Mouse (Mus musculus): ENCODE measurements around the gene Pip5k1c. TPM values are rescaled to one million over a fixed set of nuclear protein-coding genes. Genes with fewer than 3 reads are reported as not detected.
A peak's percentile ranks its signal among the peaks of the same experiment; 100 is the strongest.

Pip5k1c gene
- polyA plus RNA-seq, 2 experiments, result 53.0 to 70.4 TPM

DNA sequence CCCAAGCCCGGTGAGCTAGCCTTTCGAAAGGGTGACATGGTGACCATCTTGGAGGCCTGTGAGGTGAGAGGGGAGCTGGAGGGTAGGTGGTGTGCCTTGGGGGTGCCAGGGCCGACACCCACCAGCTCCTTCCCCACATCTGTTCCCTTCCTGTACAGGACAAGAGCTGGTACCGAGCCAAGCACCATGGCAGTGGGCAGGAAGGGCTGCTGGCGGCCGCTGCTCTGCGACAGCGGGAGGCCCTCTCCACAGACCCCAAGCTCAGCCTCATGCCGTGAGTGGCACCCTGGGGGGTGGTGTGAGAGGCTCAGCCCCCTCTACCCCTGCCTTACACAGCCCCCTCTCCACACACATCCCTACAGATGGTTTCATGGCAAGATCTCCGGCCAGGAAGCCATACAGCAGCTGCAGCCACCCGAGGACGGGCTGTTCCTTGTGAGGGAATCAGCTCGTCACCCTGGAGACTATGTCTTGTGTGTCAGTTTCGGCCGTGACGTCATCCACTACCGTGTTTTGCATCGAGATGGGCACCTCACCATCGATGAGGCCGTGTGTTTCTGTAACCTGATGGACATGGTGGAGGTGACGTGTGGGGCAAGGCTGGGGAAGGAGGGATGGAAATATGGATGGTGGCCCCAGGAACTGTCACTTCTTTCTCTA lies 33.4 kb upstream of the Pip5k1c start:
- no peak overlapping the region for H3K4me3 ChIP-seq (replicated peaks; ENCODE audit: low read length)
- no peak overlapping the region for H3K27ac ChIP-seq (replicated peaks; ENCODE audit: low read depth, low read length)
- no peak overlapping the region for H3K9ac ChIP-seq (ENCODE audit: low read depth, low read length, severe bottlenecking)
- peaks cover 45% of the 10 kb centered on the region for H3K27me3 ChIP-seq (ENCODE audit: control insufficient read depth, insufficient read depth, low read length)
- no peak for DNase-seq (ENCODE audit: low spot score)
- H3K4me2 ChIP-seq (replicated peaks; ENCODE audit: low read depth, low read length, severe bottlenecking), result no peak overlapping the region
- no peaks in the 10 kb centered on the region; the same call in 1 of the 2 replicates for H3K4me1 ChIP-seq (ENCODE audit: control insufficient read depth, insufficient read depth, low read length)
- H3K9me3 ChIP-seq (ENCODE audit: control insufficient read depth, low read length), result 0 out of 2 replicates have a peak, but pooled peaks cover 5% of the 10 kb centered on the region
- 40% methylated on average over 21 of the region's 21 CpGs for WGBS
- peaks cover 28% of the 10 kb centered on the region for H3K36me3 ChIP-seq (ENCODE audit: control insufficient read depth, insufficient read depth, low read length)
- 0 out of 2 replicates have a peak, but pooled peaks have one; percentile 23 for ATAC-seq (ENCODE audit: low FRiP score, low read depth)
- no peak for TF ChIP-seq POLR2A (IDR thresholded peaks at IDR 0.05; ENCODE audit: borderline replicate concordance, extremely low read depth, insufficient read depth, insufficient read length)

DNA sequence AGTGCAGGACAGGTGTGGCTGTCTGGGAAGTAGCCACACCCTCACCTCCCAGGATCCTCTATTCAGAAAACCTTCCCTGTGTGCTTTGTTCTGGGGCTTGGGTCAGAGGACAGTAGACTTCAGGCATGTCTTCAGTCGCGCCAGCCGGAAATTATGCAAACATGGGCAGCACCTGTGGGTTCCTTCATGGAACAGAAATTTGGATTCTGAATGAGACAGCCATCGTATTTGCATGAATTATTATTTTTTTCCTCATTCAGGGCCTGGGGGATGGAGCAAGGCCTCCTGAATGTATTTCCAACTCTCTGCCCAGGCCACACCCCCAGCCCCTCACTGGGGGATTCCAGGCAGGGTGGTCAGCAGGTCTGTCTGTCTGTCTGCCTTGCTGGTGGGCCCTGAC lies 31.7 kb upstream of the Pip5k1c start:
- H3K9ac ChIP-seq (ENCODE audit: low read depth, low read length, severe bottlenecking), result no peak overlapping the region
- ATAC-seq (ENCODE audit: low FRiP score, low read depth) (no peak), DNase-seq (ENCODE audit: low spot score) (no peak)
- H3K36me3 ChIP-seq (ENCODE audit: control insufficient read depth, insufficient read depth, low read length), result peaks cover 41% of the 10 kb centered on the region
- no peak overlapping the region for H3K4me3 ChIP-seq (replicated peaks; ENCODE audit: low read length)
- TF ChIP-seq POLR2A (IDR thresholded peaks at IDR 0.05; ENCODE audit: borderline replicate concordance, extremely low read depth, insufficient read depth, insufficient read length), result no peak
- H3K27ac ChIP-seq (replicated peaks; ENCODE audit: low read depth, low read length), result no peak overlapping the region
- H3K4me1 ChIP-seq (ENCODE audit: control insufficient read depth, insufficient read depth, low read length), result peaks cover 4% of the 10 kb centered on the region; the same call in 1 of the 2 replicates
- 97% methylated on average over 4 of the region's 4 CpGs for WGBS
- peaks cover 41% of the 10 kb centered on the region for H3K27me3 ChIP-seq (ENCODE audit: control insufficient read depth, insufficient read depth, low read length)
- no peak overlapping the region for H3K4me2 ChIP-seq (replicated peaks; ENCODE audit: low read depth, low read length, severe bottlenecking)
- H3K9me3 ChIP-seq (ENCODE audit: control insufficient read depth, low read length), result 0 out of 2 replicates have a peak, but pooled peaks cover 5% of the 10 kb centered on the region

DNA sequence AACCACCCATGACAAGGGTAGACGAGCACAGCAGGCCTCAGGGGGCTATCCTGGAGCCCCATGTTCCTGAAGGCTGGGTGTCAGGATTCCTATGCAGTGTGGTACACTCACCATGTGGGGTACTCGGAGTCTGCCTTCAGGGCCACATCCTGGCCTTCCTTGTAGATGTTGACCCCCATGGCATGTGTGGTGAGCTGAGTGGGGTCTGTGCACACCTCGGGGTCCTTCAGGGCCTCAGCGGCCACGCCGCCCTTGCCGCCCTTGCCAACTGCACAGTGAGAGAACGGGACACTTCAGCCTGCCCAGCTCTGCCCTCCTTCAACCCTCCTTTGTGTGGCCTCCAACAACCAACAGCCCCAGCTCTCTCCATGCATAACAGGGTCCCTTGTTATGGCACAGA lies 27.2 kb upstream of the Pip5k1c start:
- no peak for TF ChIP-seq POLR2A (IDR thresholded peaks at IDR 0.05; ENCODE audit: borderline replicate concordance, extremely low read depth, insufficient read depth, insufficient read length)
- peaks cover 12% of the 10 kb centered on the region for H3K4me1 ChIP-seq (ENCODE audit: control insufficient read depth, insufficient read depth, low read length)
- ATAC-seq (ENCODE audit: low FRiP score, low read depth) (no peak), DNase-seq (ENCODE audit: low spot score) (no peak)
- H3K27ac ChIP-seq (replicated peaks; ENCODE audit: low read depth, low read length), result no peak overlapping the region
- H3K4me2 ChIP-seq (replicated peaks; ENCODE audit: low read depth, low read length, severe bottlenecking), result peak overlapping the region; percentile 81
- H3K9ac ChIP-seq (ENCODE audit: low read depth, low read length, severe bottlenecking), result peak overlapping the region; percentile 83; the same call in 1 of the 2 replicates
- H3K27me3 ChIP-seq (ENCODE audit: control insufficient read depth, insufficient read depth, low read length), result no peaks in the 10 kb centered on the region
- H3K9me3 ChIP-seq (ENCODE audit: control insufficient read depth, low read length), result 0 out of 2 replicates have a peak, but pooled peaks cover 3% of the 10 kb centered on the region
- 90% methylated on average over 8 of the region's 8 CpGs for WGBS
- peaks cover 54% of the 10 kb centered on the region for H3K36me3 ChIP-seq (ENCODE audit: control insufficient read depth, insufficient read depth, low read length)
- peak overlapping the region; percentile 72 for H3K4me3 ChIP-seq (replicated peaks; ENCODE audit: low read length)

DNA sequence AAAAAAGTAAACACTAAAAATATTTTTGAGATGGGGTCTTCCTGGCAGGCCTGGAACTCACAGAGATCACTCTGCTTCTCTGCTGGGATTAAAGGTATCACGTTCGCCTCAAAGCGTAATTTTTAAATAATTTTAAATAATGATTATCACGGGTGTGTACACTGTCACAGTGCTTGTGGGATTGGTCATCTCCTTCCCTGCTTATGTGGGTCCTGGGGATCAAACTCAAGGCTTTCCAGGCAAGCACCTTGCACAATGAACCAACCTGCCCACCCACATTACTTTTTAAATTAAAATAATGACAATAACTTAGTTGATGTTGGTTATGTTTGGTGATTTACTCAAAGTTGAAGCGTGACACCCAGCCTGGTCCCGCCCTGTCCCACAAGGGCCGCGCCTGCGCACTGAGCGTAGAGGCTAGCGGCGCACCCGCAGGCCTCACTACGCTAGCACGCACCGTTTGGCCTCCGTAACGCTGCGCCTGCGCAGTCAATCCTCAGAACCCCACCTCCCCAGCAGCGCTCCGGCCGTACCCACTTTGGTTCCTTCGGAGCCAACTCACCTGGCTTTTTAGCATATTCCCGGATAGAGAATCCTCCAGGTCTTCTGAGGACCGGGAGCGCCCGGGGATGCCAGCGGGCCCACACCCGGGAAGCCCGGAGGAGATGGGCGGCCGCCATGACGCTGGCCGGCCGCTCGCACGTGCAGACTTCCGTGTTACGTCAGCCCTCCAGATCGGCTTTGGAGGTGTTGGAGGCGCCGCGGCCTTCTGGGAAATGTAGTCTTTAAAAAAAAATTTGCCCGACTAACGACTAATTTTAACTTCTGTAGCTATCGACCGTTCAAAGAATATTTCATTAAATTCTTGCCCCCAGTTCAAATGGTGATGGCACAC lies 26.3 kb upstream of the Pip5k1c start, which contains the start of the genes Mrpl54 and Apba3:
Mrpl54 (minus strand) TSS at position 724 of the 895 bp plus-strand sequence.
Apba3 (plus strand) TSS at position 750 of the 895 bp plus-strand sequence.
- TF ChIP-seq POLR2A (IDR thresholded peaks at IDR 0.05; ENCODE audit: borderline replicate concordance, extremely low read depth, insufficient read depth, insufficient read length), result peak; percentile 58; the same call in 1 of the 2 replicates
- DNase-seq (ENCODE audit: low spot score) (peak; percentile 96), ATAC-seq (ENCODE audit: low FRiP score, low read depth) (peak; percentile 95)
- Histone ChIP-seq H3K9ac (ENCODE audit: low read depth, low read length, severe bottlenecking) (peak within 1 kb of the TSS; percentile 83), H3K27me3 (ENCODE audit: control insufficient read depth, insufficient read depth, low read length) (no peaks in the 10 kb centered on the region), H3K4me3 (replicated peaks; ENCODE audit: low read length) (peak within 1 kb of the TSS; percentile 73), H3K9me3 (ENCODE audit: control insufficient read depth, low read length) (no peaks in the 10 kb centered on the region), H3K27ac (replicated peaks; ENCODE audit: low read depth, low read length) (peak within 1 kb of the TSS; percentile 91), H3K36me3 (ENCODE audit: control insufficient read depth, insufficient read depth, low read length) (peaks cover 63% of the 10 kb centered on the region), H3K4me2 (replicated peaks; ENCODE audit: low read depth, low read length, severe bottlenecking) (peak within 1 kb of the TSS; percentile 81), H3K4me1 (ENCODE audit: control insufficient read depth, insufficient read depth, low read length) (peaks cover 12% of the 10 kb centered on the region)
- under 1% methylated on average over 48 of the region's 48 CpGs for WGBS

DNA sequence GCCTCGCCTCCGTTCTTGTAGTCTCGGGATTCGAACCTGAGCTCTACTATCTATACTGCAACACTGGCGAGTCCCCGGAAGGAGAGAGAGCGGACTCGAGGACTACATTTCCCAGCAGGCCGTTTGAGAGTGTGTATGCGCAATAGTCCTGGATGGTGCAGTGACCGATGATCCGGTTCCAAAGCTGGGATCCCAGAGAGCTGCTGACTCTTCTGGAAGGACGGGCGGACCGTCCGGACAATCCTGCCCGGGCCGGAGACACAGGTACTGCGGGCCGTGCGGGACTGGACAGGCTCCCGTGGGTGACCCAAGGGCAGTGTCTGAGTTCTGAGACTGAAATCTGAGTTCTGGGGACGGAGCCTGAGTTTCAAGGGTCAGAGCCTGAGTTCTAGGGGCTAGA lies 24.7 kb upstream of the Pip5k1c start:
- TF ChIP-seq POLR2A (IDR thresholded peaks at IDR 0.05; ENCODE audit: borderline replicate concordance, extremely low read depth, insufficient read depth, insufficient read length), result 0 out of 2 replicates have a peak, but pooled peaks have one; percentile 29
- Histone ChIP-seq H3K27me3 (ENCODE audit: control insufficient read depth, insufficient read depth, low read length) (no peaks in the 10 kb centered on the region), H3K4me3 (replicated peaks; ENCODE audit: low read length) (peak overlapping the region; percentile 73), H3K9ac (ENCODE audit: low read depth, low read length, severe bottlenecking) (peak overlapping the region; percentile 77), H3K9me3 (ENCODE audit: control insufficient read depth, low read length) (no peaks in the 10 kb centered on the region), H3K4me1 (ENCODE audit: control insufficient read depth, insufficient read depth, low read length) (peaks cover 12% of the 10 kb centered on the region), H3K36me3 (ENCODE audit: control insufficient read depth, insufficient read depth, low read length) (peaks cover 64% of the 10 kb centered on the region), H3K4me2 (replicated peaks; ENCODE audit: low read depth, low read length, severe bottlenecking) (peak overlapping the region; percentile 72), H3K27ac (replicated peaks; ENCODE audit: low read depth, low read length) (no peak overlapping the region)
- DNase-seq (ENCODE audit: low spot score) (peak; percentile 92), ATAC-seq (ENCODE audit: low FRiP score, low read depth) (peak; percentile 41; the same call in 1 of the 2 replicates)
- WGBS, result 3% methylated on average over 23 of the region's 23 CpGs

Data from limb, embryonic 14.5 days (tissue).